Mouse (Mus musculus): ENCODE measurements at regions not wholly inside any gene's neighbourhood (a gene's known extent, or its start where the extent isn't known, plus 50 kb on each side); places are given as distances from the start of the nearest gene placed in this dataset.

GRCm38 (mm10) chr13:39835302-39835701 is 525.9 kb downstream of the Ofcc1 start:
- TF ChIP-seq TAL1 (IDR thresholded peaks at IDR 0.05; ENCODE audit: low read length) = no peak
- no peak for TF ChIP-seq CTCF (IDR thresholded peaks at IDR 0.05 in 2 of 3, conservative IDR thresholded peaks at IDR 0.05 in 1 of 3; ENCODE audit: control insufficient read depth in 1 of 3, insufficient read depth in 1 of 3, low read depth in 2 of 3, low read length in 3 of 3, poor library complexity in 1 of 3, severe bottlenecking in 1 of 3)
- no peak for TF ChIP-seq BHLHE40 (IDR thresholded peaks at IDR 0.05; ENCODE audit: borderline replicate concordance, low read depth, low read length)
- no peak for TF ChIP-seq POLR2A (IDR thresholded peaks at IDR 0.05; ENCODE audit: control insufficient read depth in 1 of 2, insufficient read depth in 1 of 2, low read depth in 1 of 2, low read length in 2 of 2, poor library complexity in 1 of 2)
- TF ChIP-seq CHD1 (IDR thresholded peaks at IDR 0.05; ENCODE audit: low read depth, low read length) = no peak
- TF ChIP-seq NELFE (IDR thresholded peaks at IDR 0.05; ENCODE audit: low read depth, low read length) = no peak
- TF ChIP-seq GABPA (IDR thresholded peaks at IDR 0.05; ENCODE audit: low read depth, low read length) = no peak
- no peak for TF ChIP-seq HCFC1 (IDR thresholded peaks at IDR 0.05; ENCODE audit: low read depth, low read length)
- no peak for TF ChIP-seq ZC3H11A (IDR thresholded peaks at IDR 0.05; ENCODE audit: low read depth, low read length)

Data from MEL (cell line).